Mouse (Mus musculus) CD4-positive, CD25-positive, alpha-beta regulatory T cell, adult 2 months (primary cell): ENCODE data around the gene Arhgap42.

Experiments used
- DNase-seq: peaks from one replicate; pipeline ENCODE4 v3.0.0-alpha.2; 2012; ENCODE audit warnings: low read depth, low spot score

Arhgap42 gene

GRCm38 (mm10) chr9:9210464-9210863 is 28.4 kb downstream of the Arhgap42 start:
- no peak for DNase-seq

GRCm38 (mm10) chr9:9208205-9208604 is 30.7 kb downstream of the Arhgap42 start:
- no peak for DNase-seq

GRCm38 (mm10) chr9:9207251-9207650 is 31.6 kb downstream of the Arhgap42 start:
- no peak for DNase-seq

- no peak for DNase-seq
Measured at GRCm38 (mm10) chr9:9200827-9201388, 38.0 kb downstream of the Arhgap42 start.

- no peak for DNase-seq
Measured at GRCm38 (mm10) chr9:9199170-9199841, 39.6 kb downstream of the Arhgap42 start.

GRCm38 (mm10) chr9:9198645-9199044 is 40.3 kb downstream of the Arhgap42 start:
- DNase-seq = no peak

- DNase-seq = no peak
Measured at GRCm38 (mm10) chr9:9196046-9196445, 42.9 kb downstream of the Arhgap42 start.

GRCm38 (mm10) chr9:9194496-9194895 is 44.4 kb downstream of the Arhgap42 start:
- no peak for DNase-seq

- DNase-seq = no peak
Measured at GRCm38 (mm10) chr9:9192716-9193115, 46.2 kb downstream of the Arhgap42 start.

GRCm38 (mm10) chr9:9190835-9191234 is 48.1 kb downstream of the Arhgap42 start:
- DNase-seq = no peak

GRCm38 (mm10) chr9:9188167-9188566 is 50.7 kb downstream of the Arhgap42 start:
- no peak for DNase-seq

GRCm38 (mm10) chr9:9177745-9178144 is 61.2 kb downstream of the Arhgap42 start:
- no peak for DNase-seq

GRCm38 (mm10) chr9:9174924-9175323 is 64.0 kb downstream of the Arhgap42 start:
- no peak for DNase-seq

- no peak for DNase-seq
Measured at GRCm38 (mm10) chr9:9174206-9174605, 64.7 kb downstream of the Arhgap42 start.

GRCm38 (mm10) chr9:9173091-9173490 is 65.8 kb downstream of the Arhgap42 start:
- no peak for DNase-seq

GRCm38 (mm10) chr9:9171146-9171816 is 67.6 kb downstream of the Arhgap42 start:
- no peak for DNase-seq

GRCm38 (mm10) chr9:9165641-9166063 is 73.2 kb downstream of the Arhgap42 start:
- no peak for DNase-seq

GRCm38 (mm10) chr9:9160736-9161135 is 78.2 kb downstream of the Arhgap42 start:
- DNase-seq = no peak

GRCm38 (mm10) chr9:9158241-9158640 is 80.7 kb downstream of the Arhgap42 start:
- no peak for DNase-seq

GRCm38 (mm10) chr9:9157425-9157824 is 81.5 kb downstream of the Arhgap42 start:
- no peak for DNase-seq

GRCm38 (mm10) chr9:9154636-9155035 is 84.3 kb downstream of the Arhgap42 start:
- no peak for DNase-seq

GRCm38 (mm10) chr9:9144301-9145121 is 94.4 kb downstream of the Arhgap42 start:
- DNase-seq = no peak
